Mouse (Mus musculus): Measurements from ENCODE around the gene Lrrc75a. TPM values are rescaled to one million over a fixed set of nuclear protein-coding genes. Genes with fewer than 3 reads are reported as not detected.

The Lrrc75a gene
- polyA plus RNA-seq, 1 experiment from 2014 or later: 10.6 TPM

- WGBS: 89% methylated on average over 5 of the region's 5 CpGs
- no peak overlapping the region for H3K9ac ChIP-seq (replicated peaks; ENCODE audit: low read depth, low read length)
These were observed 61.3 kb downstream of the Lrrc75a start for GRCm38 (mm10) chr11:62587034-62587433.

GRCm38 (mm10) chr11:62584671-62585206 lies 63.6 kb downstream of the Lrrc75a start:
- no peak overlapping the region for H3K27ac ChIP-seq (ENCODE audit: low read length)
- no peak overlapping the region for H3K9ac ChIP-seq (replicated peaks; ENCODE audit: low read depth, low read length)
- no peaks in the 10 kb centered on the region for H3K9me3 ChIP-seq (ENCODE audit: control insufficient read depth, low read length)
- H3K4me3 ChIP-seq (replicated peaks; ENCODE audit: low read length): no peak overlapping the region
- no peaks in the 10 kb centered on the region for H3K27me3 ChIP-seq (replicated peaks; ENCODE audit: control insufficient read depth, insufficient read depth, low read length)
- no peaks in the 10 kb centered on the region for H3K36me3 ChIP-seq (ENCODE audit: control insufficient read depth, insufficient read depth)
- WGBS: 84% methylated on average over 9 of the region's 9 CpGs
- H3K4me2 ChIP-seq (ENCODE audit: low read length): no peak overlapping the region
- ATAC-seq: no peak
- no peaks in the 10 kb centered on the region for H3K4me1 ChIP-seq (replicated peaks; ENCODE audit: control insufficient read depth, insufficient read depth, low read length)

More at GRCm38 (mm10) chr11:62587034-62587433, 61.3 kb downstream of the Lrrc75a start:
- Histone ChIP-seq H3K4me1 (replicated peaks; ENCODE audit: control insufficient read depth, insufficient read depth, low read length) (no peaks in the 10 kb centered on the region), H3K4me3 (replicated peaks; ENCODE audit: low read length) (no peak overlapping the region), H3K9me3 (ENCODE audit: control insufficient read depth, low read length) (no peaks in the 10 kb centered on the region), H3K27me3 (replicated peaks; ENCODE audit: control insufficient read depth, insufficient read depth, low read length) (no peaks in the 10 kb centered on the region), H3K36me3 (ENCODE audit: control insufficient read depth, insufficient read depth) (no peaks in the 10 kb centered on the region), H3K4me2 (ENCODE audit: low read length) (no peak overlapping the region), H3K27ac (ENCODE audit: low read length) (no peak overlapping the region)
- ATAC-seq: no peak

GRCm38 (mm10) chr11:62583031-62583430 lies 65.3 kb downstream of the Lrrc75a start:
- H3K4me2 ChIP-seq (ENCODE audit: low read length): no peak overlapping the region
- H3K27ac ChIP-seq (ENCODE audit: low read length): no peak overlapping the region
- no peaks in the 10 kb centered on the region for H3K36me3 ChIP-seq (ENCODE audit: control insufficient read depth, insufficient read depth)
- ATAC-seq: no peak
- H3K9me3 ChIP-seq (ENCODE audit: control insufficient read depth, low read length): no peaks in the 10 kb centered on the region
- no peak overlapping the region for H3K4me3 ChIP-seq (replicated peaks; ENCODE audit: low read length)
- H3K27me3 ChIP-seq (replicated peaks; ENCODE audit: control insufficient read depth, insufficient read depth, low read length): no peaks in the 10 kb centered on the region
- 58% methylated on average over 6 of the region's 6 CpGs for WGBS
- no peaks in the 10 kb centered on the region for H3K4me1 ChIP-seq (replicated peaks; ENCODE audit: control insufficient read depth, insufficient read depth, low read length)
- no peak overlapping the region for H3K9ac ChIP-seq (replicated peaks; ENCODE audit: low read depth, low read length)

GRCm38 (mm10) chr11:62576530-62577152 lies 71.7 kb downstream of the Lrrc75a start:
- H3K4me2 ChIP-seq (ENCODE audit: low read length): peak overlapping the region; percentile 94
- H3K27ac ChIP-seq (ENCODE audit: low read length): no peak overlapping the region
- peak overlapping the region; percentile 68 for H3K9ac ChIP-seq (replicated peaks; ENCODE audit: low read depth, low read length)
- no peaks in the 10 kb centered on the region for H3K27me3 ChIP-seq (replicated peaks; ENCODE audit: control insufficient read depth, insufficient read depth, low read length)
- peak overlapping the region; percentile 58 for H3K4me3 ChIP-seq (replicated peaks; ENCODE audit: low read length)
- H3K36me3 ChIP-seq (ENCODE audit: control insufficient read depth, insufficient read depth): no peaks in the 10 kb centered on the region
- ATAC-seq: no peak
- 68% methylated on average over 16 of the region's 16 CpGs for WGBS
- H3K9me3 ChIP-seq (ENCODE audit: control insufficient read depth, low read length): no peaks in the 10 kb centered on the region
- H3K4me1 ChIP-seq (replicated peaks; ENCODE audit: control insufficient read depth, insufficient read depth, low read length): peaks cover 6% of the 10 kb centered on the region

- H3K36me3 ChIP-seq (ENCODE audit: control insufficient read depth, insufficient read depth): no peaks in the 10 kb centered on the region
- H3K9me3 ChIP-seq (ENCODE audit: control insufficient read depth, low read length): no peaks in the 10 kb centered on the region
- H3K4me2 ChIP-seq (ENCODE audit: low read length): peak overlapping the region; percentile 94
- peak overlapping the region; percentile 58 for H3K4me3 ChIP-seq (replicated peaks; ENCODE audit: low read length)
- peak overlapping the region; percentile 68 for H3K9ac ChIP-seq (replicated peaks; ENCODE audit: low read depth, low read length)
- H3K27me3 ChIP-seq (replicated peaks; ENCODE audit: control insufficient read depth, insufficient read depth, low read length): no peaks in the 10 kb centered on the region
- H3K4me1 ChIP-seq (replicated peaks; ENCODE audit: control insufficient read depth, insufficient read depth, low read length): peaks cover 6% of the 10 kb centered on the region
- peak; percentile 63 for ATAC-seq
- WGBS: 5% methylated on average over 27 of the region's 27 CpGs
- H3K27ac ChIP-seq (ENCODE audit: low read length): no peak overlapping the region
These were observed 72.5 kb downstream of the Lrrc75a start for GRCm38 (mm10) chr11:62575659-62576438.

- H3K9me3 ChIP-seq (ENCODE audit: control insufficient read depth, low read length): no peaks in the 10 kb centered on the region
- no peaks in the 10 kb centered on the region for H3K27me3 ChIP-seq (replicated peaks; ENCODE audit: control insufficient read depth, insufficient read depth, low read length)
- peak overlapping the region; percentile 94 for H3K4me2 ChIP-seq (ENCODE audit: low read length)
- peak overlapping the region; percentile 58 for H3K4me3 ChIP-seq (replicated peaks; ENCODE audit: low read length)
- peak; percentile 86 for ATAC-seq
- no peaks in the 10 kb centered on the region for H3K36me3 ChIP-seq (ENCODE audit: control insufficient read depth, insufficient read depth)
- peak overlapping the region; percentile 68 for H3K9ac ChIP-seq (replicated peaks; ENCODE audit: low read depth, low read length)
- no peak overlapping the region for H3K27ac ChIP-seq (ENCODE audit: low read length)
- WGBS: 2% methylated on average over 9 of the region's 9 CpGs
- peaks cover 6% of the 10 kb centered on the region for H3K4me1 ChIP-seq (replicated peaks; ENCODE audit: control insufficient read depth, insufficient read depth, low read length)
These were observed 73.0 kb downstream of the Lrrc75a start for GRCm38 (mm10) chr11:62575297-62575658.

GRCm38 (mm10) chr11:62574703-62575085 lies 73.6 kb downstream of the Lrrc75a start:
- H3K27me3 ChIP-seq (replicated peaks; ENCODE audit: control insufficient read depth, insufficient read depth, low read length): no peaks in the 10 kb centered on the region
- WGBS: 82% methylated on average over 4 of the region's 4 CpGs
- H3K36me3 ChIP-seq (ENCODE audit: control insufficient read depth, insufficient read depth): no peaks in the 10 kb centered on the region
- no peak overlapping the region for H3K4me3 ChIP-seq (replicated peaks; ENCODE audit: low read length)
- H3K27ac ChIP-seq (ENCODE audit: low read length): no peak overlapping the region
- H3K4me2 ChIP-seq (ENCODE audit: low read length): no peak overlapping the region
- H3K9ac ChIP-seq (replicated peaks; ENCODE audit: low read depth, low read length): no peak overlapping the region
- H3K9me3 ChIP-seq (ENCODE audit: control insufficient read depth, low read length): no peaks in the 10 kb centered on the region
- peaks cover 6% of the 10 kb centered on the region for H3K4me1 ChIP-seq (replicated peaks; ENCODE audit: control insufficient read depth, insufficient read depth, low read length)
- no peak for ATAC-seq

- no peak within 1 kb of the TSS for H3K27ac ChIP-seq (ENCODE audit: low read length)
- no peaks in the 10 kb centered on the region for H3K9me3 ChIP-seq (ENCODE audit: control insufficient read depth, low read length)
- peak within 1 kb of the TSS; percentile 68; the same call in 1 of the 2 replicates for H3K9ac ChIP-seq (replicated peaks; ENCODE audit: low read depth, low read length)
- no peaks in the 10 kb centered on the region for H3K36me3 ChIP-seq (ENCODE audit: control insufficient read depth, insufficient read depth)
- WGBS: 84% methylated on average over 6 of the region's 6 CpGs
- H3K4me1 ChIP-seq (replicated peaks; ENCODE audit: control insufficient read depth, insufficient read depth, low read length): peaks cover 6% of the 10 kb centered on the region
- ATAC-seq: no peak
- H3K27me3 ChIP-seq (replicated peaks; ENCODE audit: control insufficient read depth, insufficient read depth, low read length): no peaks in the 10 kb centered on the region
- H3K4me3 ChIP-seq (replicated peaks; ENCODE audit: low read length): peak within 1 kb of the TSS; percentile 58
- H3K4me2 ChIP-seq (ENCODE audit: low read length): peak within 1 kb of the TSS; percentile 94
These were observed 74.2 kb downstream of the Lrrc75a start, which contains the start of gene Trpv2 for GRCm38 (mm10) chr11:62573959-62574702. Gene Trpv2, plus strand, starts transcription at chr11:62574486.

- H3K9me3 ChIP-seq (ENCODE audit: control insufficient read depth, low read length): no peaks in the 10 kb centered on the region
- WGBS: 76% methylated on average over 3 of the region's 3 CpGs
- no peaks in the 10 kb centered on the region for H3K36me3 ChIP-seq (ENCODE audit: control insufficient read depth, insufficient read depth)
- H3K27ac ChIP-seq (ENCODE audit: low read length): no peak overlapping the region
- no peak overlapping the region for H3K4me3 ChIP-seq (replicated peaks; ENCODE audit: low read length)
- H3K9ac ChIP-seq (replicated peaks; ENCODE audit: low read depth, low read length): no peak overlapping the region
- H3K27me3 ChIP-seq (replicated peaks; ENCODE audit: control insufficient read depth, insufficient read depth, low read length): no peaks in the 10 kb centered on the region
- H3K4me2 ChIP-seq (ENCODE audit: low read length): no peak overlapping the region
- no peak for ATAC-seq
- H3K4me1 ChIP-seq (replicated peaks; ENCODE audit: control insufficient read depth, insufficient read depth, low read length): no peaks in the 10 kb centered on the region
These were observed 80.0 kb downstream of the Lrrc75a start for GRCm38 (mm10) chr11:62568300-62568699.

Data from forebrain, embryonic 16.5 days (tissue).